Mouse (Mus musculus) MEL-GATA-1-ER (cell line): ENCODE measurements around the gene Aldh16a1.
"Not testable (repeated sequence)": the region's sequence is repeated elsewhere in the genome, so short reads cannot be mapped to it uniquely, and the experiment has no call there.

Source experiments
- DNase-seq: peaks from one replicate; pipeline ENCODE4 v3.0.0-alpha.2; 2012; ENCODE audit warnings: low read depth; ENCODE audit errors: extremely low read depth

Aldh16a1 gene

DNA sequence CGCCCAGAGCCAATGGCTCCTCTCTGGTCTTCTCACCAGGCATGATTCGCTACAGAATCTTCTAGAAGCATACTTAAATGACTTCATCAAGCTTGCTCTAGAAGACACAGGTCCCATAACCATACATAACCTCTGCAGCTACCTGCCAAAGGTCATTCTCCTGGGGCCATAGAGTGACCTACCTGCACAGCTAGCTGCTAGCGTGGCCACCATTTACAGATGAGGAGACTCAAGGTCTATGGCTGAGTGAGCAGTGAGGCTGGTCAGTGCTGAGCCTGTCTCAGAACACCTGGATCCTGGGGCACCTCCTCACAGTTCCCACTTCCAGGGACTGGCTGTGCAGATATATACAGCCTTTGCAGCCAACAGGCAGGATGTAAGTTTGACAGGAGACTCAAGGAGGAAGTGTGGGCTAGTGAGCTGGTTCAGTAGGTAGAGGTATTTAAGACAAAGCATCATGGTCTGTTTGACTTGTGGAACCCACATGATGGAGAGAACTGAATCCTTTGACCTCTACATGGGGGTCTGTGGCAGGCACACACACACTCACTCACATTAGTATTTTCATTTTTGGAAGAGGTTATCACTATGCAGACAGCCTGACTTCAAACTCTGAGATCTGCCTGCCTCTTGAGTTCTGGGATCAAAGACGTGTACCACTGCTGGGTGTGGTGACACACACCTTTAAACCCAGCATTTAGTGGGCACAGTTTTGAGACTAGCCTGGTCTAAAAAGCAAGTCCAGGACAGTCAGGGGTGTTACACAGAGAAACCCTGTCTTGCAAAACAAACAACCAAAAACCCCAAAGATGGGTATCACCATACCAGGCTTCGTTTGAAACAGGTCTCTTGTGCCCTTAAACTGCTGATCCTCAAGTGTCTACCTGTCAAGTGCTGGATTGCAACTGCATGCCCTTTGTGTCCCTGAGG, 34.3 kb downstream of the Aldh16a1 start:
- DNase-seq = no peak

DNA sequence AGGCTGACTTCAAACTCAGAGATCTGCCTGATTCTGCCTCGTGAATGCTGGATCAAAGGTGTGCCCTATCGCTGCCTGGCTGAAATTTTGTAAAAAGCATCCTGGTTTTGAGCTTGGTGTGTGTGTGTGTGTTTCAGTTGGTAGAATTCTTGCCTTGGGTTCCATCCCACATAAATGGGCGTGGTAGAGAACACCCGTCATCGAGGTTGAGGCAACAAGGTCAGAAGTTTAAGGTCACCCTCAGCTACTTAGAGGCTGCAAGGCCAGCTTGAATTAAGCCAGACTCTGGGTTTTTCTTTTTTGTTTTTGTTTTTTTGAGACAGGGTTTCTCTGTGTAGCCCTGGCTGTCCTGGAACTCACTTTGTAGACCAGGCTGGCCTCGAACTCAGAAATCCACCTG, 36.0 kb downstream of the Aldh16a1 start:
- DNase-seq = no peak

- DNase-seq = no peak
Observed at GRCm38 (mm10) chr7:45117566-45117965, 36.8 kb downstream of the Aldh16a1 start.

DNA sequence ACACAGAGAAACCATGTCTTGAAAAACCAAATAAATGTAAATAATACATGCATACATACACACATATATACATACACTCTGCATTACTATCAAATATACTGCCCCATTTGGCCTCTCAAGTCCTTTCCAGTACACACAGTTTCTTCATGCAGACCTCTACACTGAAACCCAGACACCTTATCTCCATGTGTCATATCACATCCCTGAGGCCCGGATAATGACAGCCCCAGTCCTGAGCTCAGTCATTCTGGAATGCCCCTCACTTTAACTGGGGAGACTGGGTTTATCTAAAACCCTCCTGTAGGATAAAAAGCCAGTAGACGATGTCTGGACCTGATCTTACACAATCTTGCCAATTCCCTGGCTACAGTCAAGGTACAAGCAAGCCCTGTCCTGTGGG, 40.9 kb downstream of the Aldh16a1 start:
- no peak for DNase-seq

- no peak for DNase-seq
Observed at GRCm38 (mm10) chr7:45112529-45112928, 41.9 kb downstream of the Aldh16a1 start.

GRCm38 (mm10) chr7:45111940-45112339, 42.4 kb downstream of the Aldh16a1 start:
- no peak for DNase-seq

DNA sequence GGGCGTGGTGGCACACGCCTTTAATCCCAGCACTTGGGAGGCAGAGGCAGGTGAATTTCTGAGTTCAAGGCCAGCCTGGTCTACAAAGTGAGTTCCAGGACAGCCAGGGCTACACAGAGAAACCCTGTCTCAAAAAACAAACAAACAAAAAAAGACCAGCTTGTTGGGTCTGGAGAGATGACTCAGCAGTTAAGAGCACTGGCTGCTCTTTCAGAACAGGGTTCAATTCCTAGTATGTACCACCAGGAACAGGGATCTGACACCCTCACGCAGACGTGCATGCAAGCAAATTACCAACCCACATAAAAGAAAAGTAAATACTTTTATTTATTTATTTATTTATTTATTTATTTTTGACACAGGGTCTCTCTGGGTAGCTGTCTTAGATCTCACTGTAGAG, 44.3 kb downstream of the Aldh16a1 start:
- DNase-seq = not testable (repeated sequence)

GRCm38 (mm10) chr7:45107052-45107645, 47.2 kb downstream of the Aldh16a1 start:
- no peak for DNase-seq

- DNase-seq = no peak
Observed at GRCm38 (mm10) chr7:45106441-45106840, 47.9 kb downstream of the Aldh16a1 start.

DNA sequence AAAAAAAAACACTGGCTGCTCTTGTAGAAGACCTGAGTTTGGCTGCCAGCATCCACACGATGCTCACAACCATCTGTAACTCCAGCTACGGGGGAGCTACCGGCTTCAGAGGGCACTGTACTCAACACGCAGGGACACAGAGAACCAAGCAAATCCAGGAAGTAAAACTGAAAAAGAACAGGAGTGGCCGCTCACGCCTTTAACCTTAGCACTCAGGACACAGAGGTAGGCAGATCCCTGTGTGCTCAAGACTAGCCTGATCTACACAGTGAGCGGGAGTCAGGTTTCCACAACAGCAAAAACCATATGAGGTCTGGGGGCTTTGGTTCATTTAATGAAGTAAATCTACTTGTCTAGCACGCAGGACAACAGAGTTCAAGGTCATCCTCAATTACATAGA, 48.9 kb downstream of the Aldh16a1 start:
- DNase-seq = no peak

DNA sequence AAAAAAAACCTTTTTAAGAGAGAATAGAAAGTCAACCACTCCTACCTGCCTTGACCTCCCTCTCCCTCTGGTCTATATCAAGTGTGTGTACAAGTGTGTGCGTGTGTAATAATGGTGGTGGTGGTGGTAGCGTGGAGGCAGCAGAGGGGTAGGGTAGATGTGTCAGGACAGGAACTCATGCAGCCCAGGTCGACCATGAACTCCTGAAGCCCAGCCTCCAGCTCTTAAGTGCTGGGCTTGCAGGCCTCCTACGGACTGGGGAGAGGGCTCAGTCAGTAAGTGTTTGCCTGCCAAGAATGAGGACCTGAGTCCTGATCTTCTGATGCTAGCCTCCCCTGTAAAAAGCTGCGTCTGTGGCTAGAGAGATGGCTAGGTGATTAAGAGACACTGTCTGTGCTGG, 49.4 kb downstream of the Aldh16a1 start:
- no peak for DNase-seq

DNA sequence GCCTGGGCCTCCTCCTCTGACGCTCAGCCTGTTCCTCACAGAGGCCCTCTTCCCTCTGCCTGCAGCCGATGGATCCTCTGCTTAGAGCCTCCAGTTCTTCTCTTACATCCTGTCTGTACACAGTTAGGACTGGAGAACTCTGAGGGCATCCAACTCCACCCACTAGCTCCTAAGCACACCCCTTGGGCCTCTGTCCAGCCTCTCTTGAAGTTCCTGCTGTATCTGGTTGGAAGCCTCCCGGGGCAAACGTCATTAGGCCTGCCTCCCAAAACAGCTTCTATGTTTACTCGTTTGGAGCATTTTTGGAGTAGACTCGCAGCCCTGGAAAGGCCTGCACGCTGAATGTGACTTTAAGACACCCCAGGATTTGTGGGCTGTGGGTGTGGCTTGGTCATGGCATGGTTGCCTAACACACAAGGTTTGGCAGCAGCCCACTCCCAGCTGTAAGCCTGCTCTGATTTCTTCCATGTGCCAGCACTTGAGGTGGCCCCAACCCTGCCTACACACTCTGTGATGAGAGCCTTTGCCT, 50.7 kb downstream of the Aldh16a1 start, which contains the start of gene Fcgrt:
Gene Fcgrt (minus strand): TSS at position 200 of the 529 bp plus-strand sequence.
- DNase-seq = no peak

GRCm38 (mm10) chr7:45102940-45103585, 51.3 kb downstream of the Aldh16a1 start:
- DNase-seq = no peak

- no peak for DNase-seq
Observed at GRCm38 (mm10) chr7:45102441-45102840, 51.9 kb downstream of the Aldh16a1 start.

DNA sequence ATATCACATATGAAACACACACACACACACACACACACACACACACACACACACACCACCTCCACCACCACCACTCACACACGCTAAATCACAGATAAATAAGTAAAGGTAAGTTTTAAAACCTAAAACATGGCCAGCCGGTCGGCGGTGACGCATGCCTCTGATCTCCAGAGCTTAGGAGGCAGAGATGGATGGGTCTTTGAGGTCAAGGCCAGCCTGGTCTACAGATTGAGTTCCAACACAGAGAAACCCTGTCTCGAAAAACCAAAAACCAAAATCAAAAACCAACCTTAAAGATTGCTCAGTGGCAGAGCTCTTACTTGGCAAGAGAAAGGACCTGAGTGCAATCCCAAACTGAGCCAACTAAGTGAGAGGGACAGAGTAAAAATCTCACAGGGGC, 54.3 kb downstream of the Aldh16a1 start:
- no peak for DNase-seq

DNA sequence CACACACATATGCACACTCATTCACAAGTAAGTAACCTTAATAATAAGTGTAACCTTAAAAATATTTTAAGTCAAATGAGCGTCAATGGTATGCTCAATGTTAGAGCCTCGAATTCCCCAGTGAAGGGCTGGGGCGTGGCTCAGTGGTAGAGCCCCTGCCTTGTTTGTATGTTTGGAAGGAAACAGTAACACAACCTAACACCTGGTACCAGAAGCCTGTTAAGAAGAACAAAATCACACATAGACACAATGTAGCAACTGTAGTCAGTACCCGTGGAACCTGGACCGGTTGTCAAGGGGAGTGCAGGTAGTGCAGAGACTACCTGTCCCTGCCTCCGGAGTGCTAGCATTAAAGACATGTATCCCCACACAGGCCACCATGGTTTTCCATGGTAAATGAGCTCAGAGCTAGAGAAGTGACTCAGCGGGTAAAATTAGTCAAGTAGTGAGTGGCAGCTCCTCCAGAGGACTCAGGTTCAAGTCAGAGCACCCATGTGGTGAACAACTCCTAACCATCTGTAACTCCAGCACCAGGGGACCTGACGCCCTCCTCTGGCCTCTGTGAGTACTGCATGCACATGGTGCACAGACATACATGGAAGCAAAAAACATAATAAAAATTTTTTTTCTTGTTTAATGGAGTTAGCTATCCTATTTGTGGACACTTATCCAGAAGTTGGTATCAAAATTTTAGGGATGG, 55.7 kb downstream of the Aldh16a1 start:
- DNase-seq = no peak

GRCm38 (mm10) chr7:45097479-45097878, 56.9 kb downstream of the Aldh16a1 start:
- DNase-seq = no peak

GRCm38 (mm10) chr7:45095965-45096364, 58.4 kb downstream of the Aldh16a1 start:
- DNase-seq = not testable (repeated sequence)

- DNase-seq = no peak
Observed at GRCm38 (mm10) chr7:45095367-45095766, 59.0 kb downstream of the Aldh16a1 start.

DNA sequence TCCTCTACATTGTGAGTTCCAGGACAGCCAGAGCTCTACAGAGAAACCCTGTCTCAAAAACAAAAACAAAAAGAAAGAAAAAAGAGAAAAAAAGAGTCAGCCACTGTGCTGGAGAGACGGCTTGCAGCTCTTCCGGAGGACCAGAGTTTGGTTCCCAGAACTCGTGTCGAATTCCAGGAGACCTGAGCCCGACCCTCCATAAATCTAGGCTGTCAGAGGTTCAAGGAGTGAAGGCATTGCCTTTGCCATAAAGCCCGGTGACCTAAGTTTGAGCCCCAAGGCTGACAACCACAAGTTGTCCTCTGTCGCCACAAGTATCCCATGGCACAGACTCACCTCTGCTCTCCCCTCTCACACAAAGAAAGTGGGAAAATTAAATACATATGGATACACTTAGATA, 60.3 kb downstream of the Aldh16a1 start:
- no peak for DNase-seq

DNA sequence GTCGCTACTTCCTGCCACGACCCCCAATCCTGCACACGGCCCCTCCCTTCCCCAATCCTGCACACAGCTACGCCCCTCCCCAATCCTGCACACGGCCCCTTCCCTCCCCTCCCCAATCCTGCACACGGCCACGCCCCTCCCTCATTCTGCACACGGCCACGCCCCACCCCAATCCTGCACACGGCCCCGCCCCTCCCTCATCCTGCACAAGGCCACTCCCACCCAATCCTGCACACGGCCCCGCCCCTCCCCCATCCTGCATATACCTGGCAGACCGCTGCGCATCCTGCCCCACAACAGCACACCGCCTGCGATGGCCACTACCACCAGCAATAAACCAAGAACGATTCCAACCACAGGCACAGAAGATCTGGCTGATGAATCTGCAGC, 60.9 kb downstream of the Aldh16a1 start:
- no peak for DNase-seq
